Mouse (Mus musculus) hindbrain, embryonic 14.5 days (tissue): ENCODE data around the gene Rabggta. TPM values are rescaled to one million over a fixed set of nuclear protein-coding genes. Genes with fewer than 3 reads are reported as not detected.
"Not testable (repeated sequence)": the region's sequence is repeated elsewhere in the genome, so short reads cannot be mapped to it uniquely, and the experiment has no call there.

ENCODE experiments used
- ATAC-seq: fragments of 200-750 bp; cut with Nextera tagmentation; 2 replicates; pipeline ENCODE4 v1.8.0; 2017; ENCODE audit warnings: moderate number of reproducible peaks, mild to moderate bottlenecking, moderate TSS enrichment, moderate library complexity; ENCODE audit not compliant: low FRiP score
- DNase-seq: peaks from one replicate; pipeline ENCODE4 v3.0.0-alpha.2; 2015; ENCODE audit warnings: low spot score
- H3K27ac ChIP-seq: fragments of 300-500 bp; sonication (generic); 2 replicates; pipeline ENCODE4 v1.5.1; 2014; ENCODE audit warnings: mild to moderate bottlenecking, moderate library complexity
- H3K27me3 ChIP-seq: fragments of 300-500 bp; sonication (generic); 2 replicates; pipeline ENCODE4 v1.6.1; 2014; ENCODE audit warnings: mild to moderate bottlenecking, low read length, mixed read lengths; ENCODE audit not compliant: control insufficient read depth, insufficient read depth
- H3K36me3 ChIP-seq: fragments of 300-500 bp; sonication (generic); replicated peaks from 2 replicates; pipeline ENCODE4 v1.6.1; 2014; ENCODE audit not compliant: control insufficient read depth, insufficient read depth
- H3K4me1 ChIP-seq: fragments of 300-500 bp; sonication (generic); replicated peaks from 2 replicates; pipeline ENCODE4 v1.6.1; 2014; ENCODE audit warnings: antibody characterized with exemption, low read length, mixed read lengths; ENCODE audit not compliant: control insufficient read depth, insufficient read depth
- H3K4me2 ChIP-seq: fragments of 300-500 bp; sonication (generic); replicated peaks from 2 replicates; pipeline ENCODE4 v1.6.1; 2014; ENCODE audit warnings: mild to moderate bottlenecking, moderate library complexity
- H3K4me3 ChIP-seq: fragments of 300-500 bp; sonication (generic); replicated peaks from 2 replicates; pipeline ENCODE4 v1.5.1; 2014; ENCODE audit warnings: mild to moderate bottlenecking, low read length
- H3K9ac ChIP-seq: fragments of 300-500 bp; sonication (generic); 2 replicates; pipeline ENCODE4 v1.6.1; 2014
- H3K9me3 ChIP-seq: fragments of 300-500 bp; sonication (generic); 2 replicates; pipeline ENCODE4 v1.6.1; 2016; ENCODE audit warnings: low read length; ENCODE audit not compliant: control insufficient read depth
- WGBS: fragments of 180-500 bp; shearing (Covaris S2); extraction: QIAGEN DNeasy Blood & Tissue Kit; methylation state at CpG from one replicate; pipeline ENCODE4 v1.1.7; 2014; 5-methylcytosine and 5-hydroxymethylcytosine counted together
- polyA plus RNA-seq: library from polyadenylated mRNA; unstranded; fragments of >200 nt; fragmentation: Nextera tagmentation; extraction: Ambion mirVana; gene quantifications from 2 replicates; pipeline ENCODE4 v1.2.1, GENCODE M21; 2014

The Rabggta gene
- polyA plus RNA-seq, 1 experiment from 2014 or later, result 46.2 TPM

- peak overlapping the region; percentile 32 for H3K4me2 ChIP-seq
- DNase-seq, result peak; percentile 83
Measured at GRCm38 (mm10) chr14:55760156-55760555, 38.1 kb upstream of the Rabggta start.

GRCm38 (mm10) chr14:55758363-55758784 is 36.3 kb upstream of the Rabggta start, which contains the start of gene Cideb:
Gene Cideb, minus strand, starts transcription at chr14:55758458.
- Histone ChIP-seq H3K36me3 (peaks cover 37% of the 10 kb centered on the region), H3K9ac (no peak within 1 kb of the TSS), H3K4me1 (peaks cover 15% of the 10 kb centered on the region), H3K4me2 (0 out of 2 replicates have a peak within 1 kb of the TSS, but pooled peaks have one; percentile 2), H3K27ac (no peak within 1 kb of the TSS), H3K27me3 (peaks cover 15% of the 10 kb centered on the region), H3K9me3 (no peaks in the 10 kb centered on the region), H3K4me3 (no peak within 1 kb of the TSS)
- WGBS, result 24% methylated on average over 8 of the region's 8 CpGs
- ATAC-seq, result no peak
- peak; percentile 78 for DNase-seq

More at GRCm38 (mm10) chr14:55760156-55760555, 38.1 kb upstream of the Rabggta start:
- not testable (repeated sequence) for H3K4me3 ChIP-seq, H3K9me3 ChIP-seq, ATAC-seq, H3K9ac ChIP-seq, H3K27ac ChIP-seq
- peaks cover 19% of the 10 kb centered on the region for H3K36me3 ChIP-seq
- peaks cover 15% of the 10 kb centered on the region for H3K4me1 ChIP-seq
- 3% methylated on average over 5 of the region's 6 CpGs for WGBS
- peaks cover 32% of the 10 kb centered on the region for H3K27me3 ChIP-seq

GRCm38 (mm10) chr14:55757566-55757965 is 35.5 kb upstream of the Rabggta start:
- H3K27ac ChIP-seq, result no peak overlapping the region
- ATAC-seq (no peak), DNase-seq (no peak)
- H3K4me1 ChIP-seq, result peaks cover 10% of the 10 kb centered on the region
- H3K9me3 ChIP-seq, result no peaks in the 10 kb centered on the region
- no peak overlapping the region for H3K9ac ChIP-seq
- no peak overlapping the region for H3K4me2 ChIP-seq
- 87% methylated on average over 6 of the region's 6 CpGs for WGBS
- peaks cover 11% of the 10 kb centered on the region for H3K27me3 ChIP-seq
- no peak overlapping the region for H3K4me3 ChIP-seq
- peaks cover 45% of the 10 kb centered on the region for H3K36me3 ChIP-seq

GRCm38 (mm10) chr14:55747051-55747847 is 25.2 kb upstream of the Rabggta start:
- ATAC-seq, result no peak
- Histone ChIP-seq H3K27me3 (no peaks in the 10 kb centered on the region), H3K27ac (no peak overlapping the region), H3K9ac (no peak overlapping the region), H3K9me3 (no peaks in the 10 kb centered on the region), H3K4me1 (peaks cover 16% of the 10 kb centered on the region), H3K4me3 (no peak overlapping the region), H3K4me2 (peak overlapping the region; percentile 96), H3K36me3 (peaks cover 40% of the 10 kb centered on the region)
- no peak for DNase-seq
- 94% methylated on average over 10 of the region's 10 CpGs for WGBS

GRCm38 (mm10) chr14:55745861-55746237 is 23.8 kb upstream of the Rabggta start:
- DNase-seq, result no peak
- no peak overlapping the region for H3K27ac ChIP-seq
- H3K9me3 ChIP-seq, result no peaks in the 10 kb centered on the region
- H3K36me3 ChIP-seq, result peaks cover 32% of the 10 kb centered on the region
- H3K9ac ChIP-seq, result peak overlapping the region; percentile 75
- peak overlapping the region; percentile 96 for H3K4me2 ChIP-seq
- peaks cover 16% of the 10 kb centered on the region for H3K4me1 ChIP-seq
- no peaks in the 10 kb centered on the region for H3K27me3 ChIP-seq
- WGBS, result under 1% methylated on average over 29 of the region's 31 CpGs
- ATAC-seq, result no peak; the same call in 1 of the 2 replicates
- H3K4me3 ChIP-seq, result peak overlapping the region; percentile 85

GRCm38 (mm10) chr14:55745180-55745860 is 23.3 kb upstream of the Rabggta start, which contains the start of the genes Dhrs1 and Nop9:
Gene Dhrs1, minus strand, starts transcription at chr14:55745690.
Gene Nop9, plus strand, starts transcription at chr14:55745693.
- H3K27ac ChIP-seq, result no peak within 1 kb of the TSS
- H3K4me3 ChIP-seq, result peak within 1 kb of the TSS; percentile 85
- ATAC-seq (peak; percentile 86), DNase-seq (peak; percentile 79)
- peaks cover 16% of the 10 kb centered on the region for H3K4me1 ChIP-seq
- no peaks in the 10 kb centered on the region for H3K9me3 ChIP-seq
- WGBS, result 2% methylated on average over 48 of the region's 48 CpGs
- H3K9ac ChIP-seq, result peak within 1 kb of the TSS; percentile 75
- peaks cover 32% of the 10 kb centered on the region for H3K36me3 ChIP-seq
- H3K27me3 ChIP-seq, result no peaks in the 10 kb centered on the region
- H3K4me2 ChIP-seq, result peak within 1 kb of the TSS; percentile 96

GRCm38 (mm10) chr14:55743711-55744110 is 21.6 kb upstream of the Rabggta start:
- H3K9ac ChIP-seq, result no peak overlapping the region
- WGBS, result 20% methylated on average over 10 of the region's 10 CpGs
- H3K4me3 ChIP-seq, result no peak overlapping the region
- 0 out of 2 replicates have a peak overlapping the region, but pooled peaks have one; percentile 5 for H3K4me2 ChIP-seq
- ATAC-seq (peak; percentile 69; the same call in 1 of the 2 replicates), DNase-seq (peak; percentile 94)
- H3K27ac ChIP-seq, result no peak overlapping the region
- H3K4me1 ChIP-seq, result peaks cover 16% of the 10 kb centered on the region
- H3K27me3 ChIP-seq, result no peaks in the 10 kb centered on the region
- H3K36me3 ChIP-seq, result peaks cover 31% of the 10 kb centered on the region
- no peaks in the 10 kb centered on the region for H3K9me3 ChIP-seq

GRCm38 (mm10) chr14:55737086-55737687 is 15.1 kb upstream of the Rabggta start:
- no peak for ATAC-seq
- H3K4me3 ChIP-seq, result no peak overlapping the region
- whole genome bisulfite sequencing, result 89% methylated on average over 9 of the region's 9 CpGs
- no peak for DNase-seq
- no peak overlapping the region for H3K4me2 ChIP-seq
- H3K27me3 ChIP-seq, result no peaks in the 10 kb centered on the region
- H3K4me1 ChIP-seq, result no peaks in the 10 kb centered on the region
- no peak overlapping the region for H3K9ac ChIP-seq
- H3K27ac ChIP-seq, result no peak overlapping the region
- no peaks in the 10 kb centered on the region for H3K9me3 ChIP-seq
- peaks cover 29% of the 10 kb centered on the region for H3K36me3 ChIP-seq

- H3K36me3 ChIP-seq, result peaks cover 22% of the 10 kb centered on the region
- no peaks in the 10 kb centered on the region for H3K27me3 ChIP-seq
- H3K4me3 ChIP-seq, result no peak overlapping the region
- H3K4me1 ChIP-seq, result no peaks in the 10 kb centered on the region
- 79% methylated on average over 4 of the region's 4 CpGs for WGBS
- H3K27ac ChIP-seq, result no peak overlapping the region
- no peak overlapping the region for H3K4me2 ChIP-seq
- H3K9me3 ChIP-seq, result no peaks in the 10 kb centered on the region
- no peak overlapping the region for H3K9ac ChIP-seq
- DNase-seq (no peak), ATAC-seq (no peak)
Measured at GRCm38 (mm10) chr14:55735758-55736157, 13.7 kb upstream of the Rabggta start.
